Mouse (Mus musculus) midbrain, embryonic 16.5 days (tissue): ENCODE data around the gene Brd2. TPM values are rescaled to one million over a fixed set of nuclear protein-coding genes. Genes with fewer than 3 reads are reported as not detected.

Experiments
- ATAC-seq: fragments of 200-750 bp; cut with Nextera tagmentation; 2 replicates; pipeline ENCODE4 v1.8.0; 2017; ENCODE audit warnings: moderate TSS enrichment
- H3K27ac ChIP-seq: fragments of 300-500 bp; sonication (generic); 2 replicates; pipeline ENCODE4 v1.5.1; 2014; ENCODE audit warnings: mild to moderate bottlenecking, low read length, mixed read lengths
- H3K27me3 ChIP-seq: fragments of 300-500 bp; sonication (generic); 2 replicates; pipeline ENCODE4 v1.6.1; 2014; ENCODE audit warnings: low read depth, low read length, mixed read lengths; ENCODE audit not compliant: control insufficient read depth, insufficient read depth
- H3K36me3 ChIP-seq: fragments of 300-500 bp; sonication (generic); 2 replicates; pipeline ENCODE4 v1.6.1; 2014; ENCODE audit warnings: mild to moderate bottlenecking, low read length, moderate library complexity, mixed read lengths; ENCODE audit not compliant: control insufficient read depth, insufficient read depth
- H3K4me1 ChIP-seq: fragments of 300-500 bp; sonication (generic); 2 replicates; pipeline ENCODE4 v1.6.1; 2014; ENCODE audit warnings: mild to moderate bottlenecking, low read length, mixed read lengths; ENCODE audit not compliant: control insufficient read depth, insufficient read depth
- H3K4me2 ChIP-seq: fragments of 300-500 bp; sonication (generic); 2 replicates; pipeline ENCODE4 v1.6.1; 2014; ENCODE audit warnings: mild to moderate bottlenecking, low read length, mixed read lengths
- H3K4me3 ChIP-seq: fragments of 300-500 bp; sonication (generic); 2 replicates; pipeline ENCODE4 v1.5.1; 2014; ENCODE audit warnings: low read depth, mild to moderate bottlenecking, low read length, moderate library complexity, mixed read lengths
- H3K9ac ChIP-seq: fragments of 300-500 bp; sonication (generic); 2 replicates; pipeline ENCODE4 v1.6.1; 2014; ENCODE audit warnings: low read depth, low read length, mixed read lengths
- H3K9me3 ChIP-seq: fragments of 300-500 bp; sonication (generic); replicated peaks from 2 replicates; pipeline ENCODE4 v1.6.1; 2014; ENCODE audit warnings: mild to moderate bottlenecking, low read length, mixed read lengths; ENCODE audit not compliant: control insufficient read depth, poor library complexity, severe bottlenecking
- WGBS: fragments of 180-500 bp; shearing (Covaris S2); extraction: QIAGEN DNeasy Blood & Tissue Kit; methylation state at CpG from one replicate; pipeline ENCODE4 v1.1.7; 2014; 5-methylcytosine and 5-hydroxymethylcytosine counted together
- polyA plus RNA-seq: library from polyadenylated mRNA; unstranded; fragments of >200 nt; fragmentation: Nextera tagmentation; extraction: Ambion mirVana; gene quantifications from 2 replicates; pipeline ENCODE4 v1.2.1, GENCODE M21; 2015

Gene Brd2
- polyA plus RNA-seq, 1 experiment from 2014 or later = 117 TPM

DNA sequence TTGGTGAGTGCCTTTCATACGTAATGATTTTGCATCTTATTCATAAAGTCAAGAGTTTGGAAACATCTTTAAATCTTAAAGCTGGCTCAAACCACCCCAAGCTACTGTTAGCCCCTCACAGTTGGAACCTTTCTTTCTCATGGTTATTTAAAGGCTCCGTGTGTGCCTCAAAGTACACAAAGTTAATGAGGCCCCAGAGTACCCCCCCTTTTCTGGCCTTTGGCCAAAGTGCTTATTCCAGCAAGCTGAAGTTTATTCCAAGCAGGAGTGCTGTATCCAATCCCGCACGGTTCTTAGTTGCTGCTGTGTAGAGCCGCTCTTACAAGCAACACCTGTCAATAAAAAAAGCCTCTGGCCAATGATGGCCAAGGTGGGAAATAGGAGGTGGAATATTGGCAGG, 22.9 kb downstream of the Brd2 start:
- Histone ChIP-seq H3K27ac (no peak overlapping the region), H3K9me3 (no peaks in the 10 kb centered on the region), H3K4me3 (no peak overlapping the region), H3K4me1 (0 out of 2 replicates have a peak, but pooled peaks cover 3% of the 10 kb centered on the region), H3K27me3 (no peaks in the 10 kb centered on the region), H3K9ac (no peak overlapping the region), H3K4me2 (no peak overlapping the region), H3K36me3 (no peaks in the 10 kb centered on the region)
- WGBS = 53% methylated on average over 5 of the region's 5 CpGs
- no peak for ATAC-seq

DNA sequence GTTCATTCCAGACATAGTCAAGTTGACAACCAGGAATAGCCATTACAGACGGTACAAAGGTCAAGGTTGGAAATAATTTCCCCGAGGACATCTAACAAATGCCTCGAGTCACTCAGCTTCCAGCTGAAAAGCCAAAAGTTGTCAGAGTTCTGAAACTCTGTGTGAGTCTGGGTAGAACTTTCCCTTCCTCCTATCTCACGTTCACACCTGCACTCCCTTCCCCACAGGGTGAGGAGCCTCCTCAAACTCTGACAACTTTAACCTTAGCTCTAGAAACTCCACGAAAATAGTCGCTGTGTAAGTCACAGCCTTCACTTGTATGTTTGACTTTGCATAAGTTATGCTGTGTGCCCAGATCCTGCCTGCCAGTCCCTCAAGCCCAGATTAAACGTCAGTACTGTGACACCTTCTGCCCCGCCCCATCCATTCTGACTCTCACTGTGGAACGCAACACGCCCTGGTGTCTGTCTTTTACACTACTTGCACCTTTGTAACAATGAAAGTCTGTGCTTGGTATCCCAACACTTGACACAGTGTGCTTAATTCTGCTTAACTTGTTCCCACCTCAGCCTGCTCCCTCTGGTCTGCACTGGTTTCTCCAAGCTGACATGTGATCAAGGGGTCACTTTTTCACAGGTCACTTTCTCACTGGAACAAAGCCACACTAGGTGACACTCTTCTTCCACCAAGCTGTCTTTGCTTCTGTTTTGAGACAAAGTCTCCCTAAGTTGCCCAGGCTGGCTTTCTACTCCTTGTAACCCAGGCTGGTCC, 23.5 kb downstream of the Brd2 start:
- Histone ChIP-seq H3K4me2 (no peak overlapping the region), H3K9me3 (no peaks in the 10 kb centered on the region), H3K27me3 (no peaks in the 10 kb centered on the region), H3K4me3 (no peak overlapping the region), H3K36me3 (no peaks in the 10 kb centered on the region), H3K27ac (no peak overlapping the region), H3K9ac (no peak overlapping the region), H3K4me1 (0 out of 2 replicates have a peak, but pooled peaks cover 3% of the 10 kb centered on the region)
- WGBS = 67% methylated on average over 10 of the region's 10 CpGs
- ATAC-seq = no peak

DNA sequence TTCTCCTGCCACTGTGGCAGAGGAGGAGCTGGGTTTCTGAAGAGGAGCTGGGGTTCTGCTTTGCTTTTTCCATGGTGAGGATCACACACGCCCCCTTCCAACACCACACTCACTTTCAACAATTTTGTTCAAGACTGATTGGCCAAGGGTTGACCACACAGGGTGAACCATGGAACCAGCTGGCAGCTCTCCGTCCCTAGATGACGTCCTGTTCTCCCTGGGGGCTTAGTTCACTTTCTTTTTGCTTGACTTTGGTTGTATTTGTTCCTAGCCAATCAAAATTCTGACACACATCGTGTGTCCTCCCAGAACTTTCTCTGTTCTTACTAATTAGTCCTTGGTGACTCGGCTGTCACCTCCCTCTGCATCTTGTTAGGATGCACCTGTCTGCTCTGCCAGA, 25.2 kb downstream of the Brd2 start:
- H3K27ac ChIP-seq = no peak overlapping the region
- no peak overlapping the region for H3K9ac ChIP-seq
- H3K4me1 ChIP-seq = 0 out of 2 replicates have a peak, but pooled peaks cover 3% of the 10 kb centered on the region
- no peaks in the 10 kb centered on the region for H3K9me3 ChIP-seq
- H3K36me3 ChIP-seq = no peaks in the 10 kb centered on the region
- H3K4me2 ChIP-seq = no peak overlapping the region
- ATAC-seq = no peak
- WGBS = 77% methylated on average over 5 of the region's 5 CpGs
- no peaks in the 10 kb centered on the region for H3K27me3 ChIP-seq
- no peak overlapping the region for H3K4me3 ChIP-seq

- H3K4me1 ChIP-seq = 0 out of 2 replicates have a peak, but pooled peaks cover under 1% of the 10 kb centered on the region
- 68% methylated on average over 3 of the region's 3 CpGs for WGBS
Measured at GRCm38 (mm10) chr17:34096497-34097010, 25.9 kb downstream of the Brd2 start.

DNA sequence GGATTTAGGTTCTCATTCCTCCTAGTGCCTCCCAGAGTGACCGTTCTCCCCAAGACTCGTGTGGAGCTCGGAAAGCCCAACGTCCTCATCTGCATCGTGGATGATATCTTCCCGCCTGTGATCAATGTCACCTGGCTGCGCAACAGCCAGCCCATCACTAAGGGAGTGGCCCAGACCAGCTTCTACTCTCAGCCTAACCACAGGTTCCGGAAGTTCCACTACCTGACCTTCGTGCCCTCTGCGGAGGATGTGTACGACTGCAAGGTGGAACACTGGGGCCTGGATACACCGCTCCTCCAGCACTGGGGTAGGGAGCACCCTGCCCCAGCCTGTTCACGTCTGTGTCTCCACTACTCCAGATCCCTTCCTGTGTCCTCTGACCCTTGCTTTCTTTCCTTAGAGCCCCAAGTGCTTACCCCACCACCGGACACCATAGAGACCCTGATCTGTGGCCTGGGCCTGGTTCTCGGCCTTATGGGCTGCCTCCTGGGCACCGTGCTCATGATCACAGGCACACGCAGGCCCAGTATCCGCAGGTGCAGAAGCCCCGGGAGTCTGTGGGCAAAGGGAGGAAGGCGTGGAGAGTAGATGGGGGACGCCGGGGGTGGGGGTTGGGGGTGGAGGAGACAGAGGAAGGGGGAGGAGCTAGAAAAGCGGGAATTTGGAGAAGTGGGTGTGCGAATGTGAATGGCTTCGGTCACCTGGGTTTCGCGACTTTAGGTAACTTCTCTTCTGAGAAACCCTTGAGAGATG, 28.0 kb downstream of the Brd2 start:
- no peaks in the 10 kb centered on the region for H3K27me3 ChIP-seq
- no peak overlapping the region for H3K4me3 ChIP-seq
- H3K9ac ChIP-seq = no peak overlapping the region
- H3K9me3 ChIP-seq = no peaks in the 10 kb centered on the region
- H3K36me3 ChIP-seq = no peaks in the 10 kb centered on the region
- no peak overlapping the region for H3K4me2 ChIP-seq
- no peak overlapping the region for H3K27ac ChIP-seq
- H3K4me1 ChIP-seq = no peaks in the 10 kb centered on the region
- ATAC-seq = no peak
- 87% methylated on average over 27 of the region's 27 CpGs for WGBS

More at GRCm38 (mm10) chr17:34096497-34097010, 25.9 kb downstream of the Brd2 start:
- Histone ChIP-seq H3K27ac (no peak overlapping the region), H3K9me3 (no peaks in the 10 kb centered on the region), H3K4me3 (no peak overlapping the region), H3K9ac (no peak overlapping the region), H3K36me3 (no peaks in the 10 kb centered on the region), H3K27me3 (no peaks in the 10 kb centered on the region), H3K4me2 (no peak overlapping the region)
- ATAC-seq = no peak

GRCm38 (mm10) chr17:34093199-34093874, 29.1 kb downstream of the Brd2 start:
- H3K36me3 ChIP-seq = no peaks in the 10 kb centered on the region
- no peak overlapping the region for H3K27ac ChIP-seq
- H3K4me2 ChIP-seq = no peak overlapping the region
- no peak overlapping the region for H3K9ac ChIP-seq
- no peak for ATAC-seq
- H3K4me3 ChIP-seq = no peak overlapping the region
- H3K4me1 ChIP-seq = no peaks in the 10 kb centered on the region
- no peaks in the 10 kb centered on the region for H3K27me3 ChIP-seq
- 39% methylated on average over 7 of the region's 7 CpGs for WGBS
- H3K9me3 ChIP-seq = no peaks in the 10 kb centered on the region

- Histone ChIP-seq H3K27ac (no peak within 1 kb of the TSS), H3K9ac (no peak within 1 kb of the TSS), H3K36me3 (no peaks in the 10 kb centered on the region), H3K4me3 (no peak within 1 kb of the TSS), H3K27me3 (no peaks in the 10 kb centered on the region), H3K4me1 (no peaks in the 10 kb centered on the region), H3K9me3 (no peaks in the 10 kb centered on the region), H3K4me2 (no peak within 1 kb of the TSS)
- WGBS = 44% methylated on average over 11 of the region's 11 CpGs
- no peak for ATAC-seq
Measured at GRCm38 (mm10) chr17:34092197-34092875, 30.1 kb downstream of the Brd2 start, which contains the start of gene H2-Oa. Gene H2-Oa, plus strand, starts transcription at chr17:34092340.

DNA sequence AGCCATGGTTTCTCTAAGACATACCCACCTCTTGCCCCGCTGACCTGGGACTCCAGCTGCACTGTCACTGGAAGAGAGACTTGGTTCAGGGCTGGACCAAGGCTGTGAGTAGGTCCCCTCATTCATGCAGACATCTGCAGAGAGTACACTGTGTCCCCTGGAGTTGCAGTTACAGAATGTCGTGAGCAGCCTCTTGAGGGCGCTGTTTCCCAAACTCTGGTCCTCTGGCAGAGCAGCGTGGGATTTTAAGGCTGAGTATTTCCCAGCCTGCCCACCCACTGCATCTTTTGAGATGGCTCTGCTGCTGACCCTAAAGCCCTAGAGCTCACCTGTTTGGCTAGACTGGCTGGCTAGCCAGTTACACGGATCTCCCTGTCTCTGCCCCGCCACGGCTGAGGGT, 31.5 kb downstream of the Brd2 start:
- Histone ChIP-seq H3K9ac (no peak overlapping the region), H3K4me3 (no peak overlapping the region), H3K27me3 (no peaks in the 10 kb centered on the region), H3K9me3 (no peaks in the 10 kb centered on the region), H3K4me2 (no peak overlapping the region), H3K36me3 (no peaks in the 10 kb centered on the region), H3K4me1 (no peaks in the 10 kb centered on the region), H3K27ac (no peak overlapping the region)
- no peak for ATAC-seq
- 42% methylated on average over 7 of the region's 7 CpGs for WGBS
